Mouse (Mus musculus) heart, postnatal 0 days (tissue): ENCODE data around the gene Krtap12-1. TPM values are rescaled to one million over a fixed set of nuclear protein-coding genes. Genes with fewer than 3 reads are reported as not detected.
"Not testable (repeated sequence)": the region's sequence is repeated elsewhere in the genome, so short reads cannot be mapped to it uniquely, and the experiment has no call there.

ENCODE experiments used
- ATAC-seq: fragments of 200-750 bp; cut with Nextera tagmentation; 2 replicates; pipeline ENCODE4 v1.8.0; 2017; ENCODE audit warnings: low read depth, moderate number of reproducible peaks, moderate library complexity; ENCODE audit not compliant: insufficient read depth
- DNase-seq: peaks from one replicate; pipeline ENCODE4 v3.0.0-alpha.2; 2016; ENCODE audit warnings: low spot score
- H3K27ac ChIP-seq: fragments of 300-500 bp; sonication (generic); 2 replicates; pipeline ENCODE4 v1.5.1; 2014; ENCODE audit warnings: low read depth, mild to moderate bottlenecking
- H3K27me3 ChIP-seq: fragments of 300-500 bp; sonication (generic); 2 replicates; pipeline ENCODE4 v1.6.1; 2014; ENCODE audit warnings: low read length, mixed read lengths; ENCODE audit not compliant: control insufficient read depth, insufficient read depth
- H3K36me3 ChIP-seq: fragments of 300-500 bp; sonication (generic); replicated peaks from 2 replicates; pipeline ENCODE4 v1.6.1; 2014; ENCODE audit warnings: low read length, mixed read lengths; ENCODE audit not compliant: control insufficient read depth, insufficient read depth
- H3K4me1 ChIP-seq: fragments of 300-500 bp; sonication (generic); 2 replicates; pipeline ENCODE4 v1.6.1; 2014; ENCODE audit warnings: antibody characterized with exemption; ENCODE audit not compliant: control insufficient read depth, insufficient read depth
- H3K4me2 ChIP-seq: fragments of 300-500 bp; sonication (generic); 2 replicates; pipeline ENCODE4 v1.6.1; 2014; ENCODE audit warnings: low read depth, mild to moderate bottlenecking, low read length, moderate library complexity
- H3K4me3 ChIP-seq: fragments of 300-500 bp; sonication (generic); 2 replicates; pipeline ENCODE4 v1.5.1; 2014; ENCODE audit warnings: low read depth, low read length
- H3K9ac ChIP-seq: fragments of 300-500 bp; sonication (generic); replicated peaks from 2 replicates; pipeline ENCODE4 v1.6.1; 2014; ENCODE audit warnings: low read depth, low read length, mixed read lengths
- H3K9me3 ChIP-seq: fragments of 300-500 bp; sonication (generic); replicated peaks from 2 replicates; pipeline ENCODE4 v1.6.1; 2016; ENCODE audit warnings: low read length; ENCODE audit not compliant: control insufficient read depth
- CTCF ChIP-seq: IDR thresholded peaks from 2 replicates; pipeline ENCODE4 v1.5.1; 2016; ENCODE audit warnings: antibody characterized with exemption, control low read depth, low read depth
- EP300 ChIP-seq: IDR thresholded peaks from 2 replicates; pipeline ENCODE4 v1.6.1; 2016; ENCODE audit warnings: antibody characterized with exemption, low read depth
- whole genome bisulfite sequencing: fragments of 180-500 bp; shearing (Covaris S2); extraction: QIAGEN DNeasy Blood & Tissue Kit; methylation state at CpG from one replicate; pipeline ENCODE4 v1.1.7; 2014; 5-methylcytosine and 5-hydroxymethylcytosine counted together
- polyA plus RNA-seq: library from polyadenylated mRNA; unstranded; fragments of >200 nt; fragmentation: Nextera tagmentation; extraction: Ambion mirVana; gene quantifications from 2 replicates; pipeline ENCODE4 v1.2.1, GENCODE M21; 2015
- total RNA-seq: library from RNA; depleted of rRNA; stranded (reverse); fragments of >200 nt; gene quantifications from 2 replicates; pipeline ENCODE4 v1.2.3, GENCODE M21; 2014; ENCODE audit warnings: low replicate concordance; rRNA removed

Gene Krtap12-1
- total RNA-seq (not detected in 2 replicates), polyA plus RNA-seq (not detected in 2 replicates)

GRCm38 (mm10) chr10:77720299-77720698, at the start of gene Krtap12-1:
Gene Krtap12-1, plus strand, starts transcription at chr10:77720599.
- H3K9me3 ChIP-seq, H3K27ac ChIP-seq, H3K27me3 ChIP-seq, H3K4me3 ChIP-seq, DNase-seq, H3K4me2 ChIP-seq, H3K4me1 ChIP-seq, H3K9ac ChIP-seq, H3K36me3 ChIP-seq, ATAC-seq: not testable (repeated sequence)
- 72% methylated on average over 1 of the region's 1 CpGs for WGBS

DNA sequence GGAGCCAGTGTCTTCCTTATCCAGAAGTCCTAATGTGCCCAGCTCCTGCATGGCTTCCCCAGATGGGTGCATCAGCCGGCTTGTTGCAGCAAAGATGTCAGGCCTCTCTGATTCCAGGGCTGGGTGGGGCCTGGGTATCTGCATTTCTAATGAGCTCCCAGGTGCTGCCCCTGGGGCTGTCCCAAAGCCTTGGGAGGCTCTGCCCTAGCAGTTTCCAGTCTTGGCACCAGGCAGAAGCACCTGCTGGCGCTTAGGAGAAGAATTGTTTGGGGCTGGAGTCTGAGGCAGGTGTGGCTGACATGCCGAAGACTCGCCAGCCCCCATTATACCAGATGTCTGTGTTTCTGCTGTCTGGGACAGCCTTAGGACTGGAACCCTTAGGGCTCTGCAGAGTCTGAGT, 49.7 kb upstream of the Krtap12-1 start:
- WGBS = 81% methylated on average over 4 of the region's 4 CpGs
- H3K36me3 ChIP-seq = no peaks in the 10 kb centered on the region
- peaks cover 11% of the 10 kb centered on the region; the same call in 1 of the 2 replicates for H3K27me3 ChIP-seq
- H3K9me3 ChIP-seq = no peaks in the 10 kb centered on the region
- no peak overlapping the region for H3K9ac ChIP-seq
- DNase-seq = no peak
- H3K4me3 ChIP-seq = no peak overlapping the region
- ATAC-seq = no peak
- H3K4me2 ChIP-seq = no peak overlapping the region
- no peak for TF ChIP-seq CTCF
- no peak for TF ChIP-seq EP300
- no peaks in the 10 kb centered on the region for H3K4me1 ChIP-seq
- no peak overlapping the region for H3K27ac ChIP-seq

- H3K4me1 ChIP-seq = no peaks in the 10 kb centered on the region
Observed at GRCm38 (mm10) chr10:77671519-77671918, 48.9 kb upstream of the Krtap12-1 start.

GRCm38 (mm10) chr10:77673765-77674164, 46.6 kb upstream of the Krtap12-1 start:
- ATAC-seq = no peak
- DNase-seq = no peak
- Histone ChIP-seq H3K27me3 (peaks cover 33% of the 10 kb centered on the region), H3K4me1 (no peaks in the 10 kb centered on the region), H3K4me2 (no peak overlapping the region), H3K27ac (no peak overlapping the region), H3K9me3 (no peaks in the 10 kb centered on the region), H3K36me3 (no peaks in the 10 kb centered on the region), H3K9ac (no peak overlapping the region), H3K4me3 (no peak overlapping the region)
- WGBS = 50% methylated on average over 13 of the region's 13 CpGs
- TF ChIP-seq CTCF (no peak), EP300 (no peak)

More at GRCm38 (mm10) chr10:77671519-77671918, 48.9 kb upstream of the Krtap12-1 start:
- no peaks in the 10 kb centered on the region for H3K9me3 ChIP-seq
- H3K27me3 ChIP-seq = peaks cover 11% of the 10 kb centered on the region; the same call in 1 of the 2 replicates
- H3K4me2 ChIP-seq = no peak overlapping the region
- H3K4me3 ChIP-seq = no peak overlapping the region
- WGBS = 13% methylated on average over 4 of the region's 4 CpGs
- no peak for TF ChIP-seq EP300
- no peak for TF ChIP-seq CTCF
- H3K27ac ChIP-seq = no peak overlapping the region
- DNase-seq = no peak
- no peaks in the 10 kb centered on the region for H3K36me3 ChIP-seq
- no peak for ATAC-seq
- no peak overlapping the region for H3K9ac ChIP-seq

DNA sequence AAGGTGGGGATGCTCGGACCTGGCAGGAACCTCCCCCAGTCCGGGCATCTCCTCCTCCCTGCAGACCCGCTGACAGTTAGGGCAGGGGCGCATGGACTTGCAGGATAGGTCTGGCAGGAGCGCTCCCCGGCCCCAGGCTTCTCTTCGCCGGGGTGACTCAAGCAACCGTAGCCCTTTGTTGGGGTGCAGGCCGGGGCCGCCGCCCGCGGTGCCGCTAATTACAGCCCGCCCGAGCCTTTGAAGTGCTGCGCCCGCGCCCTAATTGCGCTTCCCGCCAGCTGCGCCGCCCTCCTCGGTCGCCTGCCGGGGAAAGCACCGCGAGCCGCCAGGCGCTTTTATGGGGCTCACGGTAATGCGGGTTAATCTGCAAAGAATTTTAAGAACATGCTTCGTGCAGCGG, 42.8 kb upstream of the Krtap12-1 start:
- peak overlapping the region; percentile 18 for H3K4me3 ChIP-seq
- no peak overlapping the region for H3K9ac ChIP-seq
- DNase-seq (no peak), ATAC-seq (no peak)
- peaks cover 36% of the 10 kb centered on the region for H3K27me3 ChIP-seq
- H3K4me1 ChIP-seq = no peaks in the 10 kb centered on the region
- WGBS = 0% methylated on average over 28 of the region's 35 CpGs
- no peaks in the 10 kb centered on the region for H3K36me3 ChIP-seq
- no peak overlapping the region for H3K27ac ChIP-seq
- TF ChIP-seq EP300 = no peak
- no peak for TF ChIP-seq CTCF
- H3K9me3 ChIP-seq = no peaks in the 10 kb centered on the region
- H3K4me2 ChIP-seq = peak overlapping the region; percentile 39; the same call in 1 of the 2 replicates

- DNase-seq (no peak), ATAC-seq (no peak)
- no peak overlapping the region for H3K4me3 ChIP-seq
- 59% methylated on average over 7 of the region's 7 CpGs for WGBS
- H3K27ac ChIP-seq = no peak overlapping the region
- no peaks in the 10 kb centered on the region for H3K9me3 ChIP-seq
- H3K36me3 ChIP-seq = no peaks in the 10 kb centered on the region
- no peak overlapping the region for H3K9ac ChIP-seq
- TF ChIP-seq CTCF (no peak), EP300 (no peak)
- H3K27me3 ChIP-seq = peaks cover 54% of the 10 kb centered on the region
- 0 out of 2 replicates have a peak, but pooled peaks cover 4% of the 10 kb centered on the region for H3K4me1 ChIP-seq
- H3K4me2 ChIP-seq = no peak overlapping the region
Observed at GRCm38 (mm10) chr10:77682994-77683393, 37.4 kb upstream of the Krtap12-1 start.
